Mouse (Mus musculus) B cell, adult 2 months (primary cell): ENCODE data around the gene Hist1h3c.

ENCODE experiments used
- DNase-seq, 2 experiments: peaks; one replicate each; pipeline ENCODE4 v3.0.0; 2022

Gene Hist1h3c

GRCm38 (mm10) chr13:23757211-23757773, 11.9 kb upstream of the Hist1h3c start:
- no peak for DNase-seq

- DNase-seq: peak; percentile 92 to 94
Observed at GRCm38 (mm10) chr13:23756790-23757189, 11.4 kb upstream of the Hist1h3c start, which contains the start of gene Hist1h4b. Gene Hist1h4b, plus strand, starts transcription at chr13:23757013.

- no peak for DNase-seq
Observed at GRCm38 (mm10) chr13:23755000-23755399, 9.6 kb upstream of the Hist1h3c start.

GRCm38 (mm10) chr13:23753314-23754078, 8.1 kb upstream of the Hist1h3c start:
- DNase-seq: no peak

GRCm38 (mm10) chr13:23752742-23753172, 7.4 kb upstream of the Hist1h3c start:
- peak in 1 of 2 experiments; percentile 13 for DNase-seq

- DNase-seq: peak; percentile 85 to 86
Observed at GRCm38 (mm10) chr13:23752067-23752741, 6.8 kb upstream of the Hist1h3c start, which contains the start of gene Hist1h3b. Gene Hist1h3b, plus strand, starts transcription at chr13:23752267.

GRCm38 (mm10) chr13:23751478-23751956, 6.1 kb upstream of the Hist1h3c start:
- peak; percentile 45 to 49 for DNase-seq

- peak; percentile 67 to 71 for DNase-seq
Observed at GRCm38 (mm10) chr13:23750839-23751477, 5.6 kb upstream of the Hist1h3c start, which contains the start of gene Hist1h2ab. Gene Hist1h2ab, plus strand, starts transcription at chr13:23751126.

- DNase-seq: no peak
Observed at GRCm38 (mm10) chr13:23749563-23750121, 4.2 kb upstream of the Hist1h3c start.

- DNase-seq: no peak
Observed at GRCm38 (mm10) chr13:23747892-23748288, 2.5 kb upstream of the Hist1h3c start.

- DNase-seq: no peak
Observed at GRCm38 (mm10) chr13:23747081-23747891, 1.9 kb upstream of the Hist1h3c start.

- DNase-seq: peak; percentile 78 to 84
Observed at GRCm38 (mm10) chr13:23746201-23747080, 1.0 kb upstream of the Hist1h3c start, which contains the start of gene Hist1h2bb. Gene Hist1h2bb, plus strand, starts transcription at chr13:23746734.

GRCm38 (mm10) chr13:23744421-23745380, 701 bp downstream of the Hist1h3c start:
- DNase-seq: peak in 1 of 2 experiments; percentile 16

- no peak for DNase-seq
Observed at GRCm38 (mm10) chr13:23743963-23744362, 1.4 kb downstream of the Hist1h3c start.

- DNase-seq: no peak
Observed at GRCm38 (mm10) chr13:23743215-23743614, 2.2 kb downstream of the Hist1h3c start.

- no peak for DNase-seq
Observed at GRCm38 (mm10) chr13:23742007-23742406, 3.4 kb downstream of the Hist1h3c start.

- no peak for DNase-seq
Observed at GRCm38 (mm10) chr13:23740910-23741309, 4.5 kb downstream of the Hist1h3c start.

GRCm38 (mm10) chr13:23740256-23740840, 5.1 kb downstream of the Hist1h3c start:
- no peak for DNase-seq

GRCm38 (mm10) chr13:23739922-23740252, 5.5 kb downstream of the Hist1h3c start:
- no peak for DNase-seq
